18 mouse cellular contexts compared by ENCODE assay signal in genomic region chr4:63236235-63236634, GRCm38 (mm10). TPM values are rescaled to one million over a fixed set of nuclear protein-coding genes. Genes with fewer than 3 reads are reported as not detected.
DNase-seq lines count a peak whose midpoint lies in the region; ATAC-seq and TF ChIP-seq lines count a peak whose summit lies in the region.
"Had no signal": no experiment of that assay in that cellular context is flagged by ENCODE, and none has a peak within 500 bp of the region (broad histone marks: within the 10 kb centered on the region; RNA-seq: fewer than 3 reads in every experiment).

No protein-coding gene starts in this region.

- no peak overlapping the region for H3K4me3 ChIP-seq in midbrain, embryonic 11.5 days (ENCODE audit: low read depth, low read length)
- H3K4me3 ChIP-seq in midbrain, embryonic 16.5 days (ENCODE audit: low read depth, low read length) = no peak overlapping the region
- no peak overlapping the region for H3K4me3 ChIP-seq in liver, postnatal 0 days (ENCODE audit: low read depth, low read length)
- H3K4me3 ChIP-seq in hindbrain, embryonic 13.5 days = no peak overlapping the region
- H3K4me3 ChIP-seq: heart, embryonic 12.5 days; midbrain, embryonic 15.5 days; neural tube, embryonic 12.5 days had no signal

- 0 out of 2 replicates have a peak, but pooled peaks have one; percentile 36 for ATAC-seq in midbrain, embryonic 11.5 days (ENCODE audit: low FRiP score)
- ATAC-seq in midbrain, embryonic 16.5 days = no peak
- peak; percentile 96 for ATAC-seq in liver, postnatal 0 days
- ATAC-seq in hindbrain, embryonic 13.5 days (ENCODE audit: low FRiP score) = no peak
- ATAC-seq: forebrain, embryonic 16.5 days; midbrain, embryonic 15.5 days had no signal

- peak; percentile 70; the same call in 1 of the 2 replicates for TF ChIP-seq EP300 in liver, postnatal 0 days (IDR thresholded peaks at IDR 0.05; ENCODE audit: low read depth)

- TF ChIP-seq CTCF in liver, postnatal 0 days (IDR thresholded peaks at IDR 0.05; ENCODE audit: low read depth) = no peak

- no peaks in the 10 kb centered on the region for H3K27me3 ChIP-seq in midbrain, embryonic 11.5 days (ENCODE audit: control insufficient read depth, insufficient read depth, low read length)
- no peaks in the 10 kb centered on the region for H3K27me3 ChIP-seq in midbrain, embryonic 16.5 days (ENCODE audit: control insufficient read depth, insufficient read depth, low read depth, low read length)
- no peaks in the 10 kb centered on the region for H3K27me3 ChIP-seq in liver, postnatal 0 days (ENCODE audit: insufficient read depth, low read length)
- H3K27me3 ChIP-seq in hindbrain, embryonic 13.5 days = no peaks in the 10 kb centered on the region
- H3K27me3 ChIP-seq: heart, embryonic 12.5 days; midbrain, embryonic 15.5 days; neural tube, embryonic 12.5 days had no signal

- no peaks in the 10 kb centered on the region for H3K4me1 ChIP-seq in midbrain, embryonic 11.5 days (ENCODE audit: control insufficient read depth, insufficient read depth, low read length)
- peaks cover 7% of the 10 kb centered on the region for H3K4me1 ChIP-seq in midbrain, embryonic 16.5 days (ENCODE audit: control insufficient read depth, insufficient read depth, low read length)
- H3K4me1 ChIP-seq in liver, postnatal 0 days (ENCODE audit: insufficient read depth) = peaks cover 24% of the 10 kb centered on the region
- peaks cover 26% of the 10 kb centered on the region for H3K4me1 ChIP-seq in hindbrain, embryonic 13.5 days (replicated peaks)

- no peak overlapping the region for H3K4me2 ChIP-seq in midbrain, embryonic 11.5 days
- H3K4me2 ChIP-seq in midbrain, embryonic 16.5 days (ENCODE audit: low read length) = no peak overlapping the region
- H3K4me2 ChIP-seq in liver, postnatal 0 days (ENCODE audit: low read depth, low read length) = no peak overlapping the region
- no peak overlapping the region for H3K4me2 ChIP-seq in hindbrain, embryonic 13.5 days
- H3K4me2 ChIP-seq: heart, embryonic 12.5 days; midbrain, embryonic 15.5 days; neural tube, embryonic 12.5 days had no signal

- no peak overlapping the region for H3K9ac ChIP-seq in midbrain, embryonic 11.5 days (ENCODE audit: low read length)
- no peak overlapping the region for H3K9ac ChIP-seq in midbrain, embryonic 16.5 days (ENCODE audit: low read depth, low read length)
- no peak overlapping the region for H3K9ac ChIP-seq in liver, postnatal 0 days (replicated peaks)
- no peak overlapping the region for H3K9ac ChIP-seq in hindbrain, embryonic 13.5 days
- H3K9ac ChIP-seq: heart, embryonic 12.5 days; midbrain, embryonic 15.5 days; neural tube, embryonic 12.5 days had no signal

- H3K9me3 ChIP-seq in midbrain, embryonic 11.5 days (ENCODE audit: control insufficient read depth, low read length) = no peaks in the 10 kb centered on the region
- peaks cover 6% of the 10 kb centered on the region; the same call in 1 of the 2 replicates for H3K9me3 ChIP-seq in midbrain, embryonic 16.5 days (replicated peaks; ENCODE audit: control insufficient read depth, low read length, poor library complexity, severe bottlenecking)
- no peaks in the 10 kb centered on the region for H3K9me3 ChIP-seq in liver, postnatal 0 days (ENCODE audit: low read length)
- no peaks in the 10 kb centered on the region for H3K9me3 ChIP-seq in hindbrain, embryonic 13.5 days
- H3K9me3 ChIP-seq: heart, embryonic 12.5 days; neural tube, embryonic 12.5 days had no signal

- intact Hi-C loops in left cerebral cortex, postnatal 14 days (cut with DNase I) = no loop called here

- H3K27ac ChIP-seq in midbrain, embryonic 11.5 days (ENCODE audit: low read depth, low read length) = no peak overlapping the region
- no peak overlapping the region for H3K27ac ChIP-seq in midbrain, embryonic 16.5 days (ENCODE audit: low read length)
- peak overlapping the region; percentile 86 for H3K27ac ChIP-seq in liver, postnatal 0 days (ENCODE audit: low read depth)
- no peak overlapping the region for H3K27ac ChIP-seq in hindbrain, embryonic 13.5 days
- H3K27ac ChIP-seq: macrophage; midbrain, embryonic 15.5 days; neural tube, embryonic 12.5 days had no signal

- no peaks in the 10 kb centered on the region; the same call in 1 of the 2 replicates for H3K36me3 ChIP-seq in midbrain, embryonic 11.5 days (ENCODE audit: control insufficient read depth, insufficient read depth, low read length)
- H3K36me3 ChIP-seq in midbrain, embryonic 16.5 days (ENCODE audit: control insufficient read depth, insufficient read depth, low read length) = no peaks in the 10 kb centered on the region
- H3K36me3 ChIP-seq in liver, postnatal 0 days (replicated peaks; ENCODE audit: insufficient read depth, low read length) = no peaks in the 10 kb centered on the region
- no peaks in the 10 kb centered on the region for H3K36me3 ChIP-seq in hindbrain, embryonic 13.5 days
- H3K36me3 ChIP-seq: heart, embryonic 12.5 days; midbrain, embryonic 15.5 days; neural tube, embryonic 12.5 days had no signal

- DNase-seq in midbrain, embryonic 11.5 days (ENCODE audit: low spot score, missing footprints) = no peak
- peak; percentile 92 to 93 for DNase-seq in kidney, adult 8-10 months
- DNase-seq in kidney, postnatal 4 days = peak; percentile 66 to 74
- DNase-seq in liver, postnatal 0 days = peak; percentile 78
- no peak for DNase-seq in frontal cortex, postnatal 10 days (ENCODE audit: low spot score in 2 of 2)
- DNase-seq in left cerebral cortex, postnatal 14 days (ENCODE audit: low spot score in 2 of 2) = no peak
- DNase-seq: embryo, embryonic 11 days; gastrocnemius, postnatal 10 days; heart, postnatal 4 days; right cerebral cortex, postnatal 4 days; thymus, postnatal 25 days had no signal

- WGBS in midbrain, embryonic 11.5 days = 67% methylated on average over 2 of the region's 2 CpGs
- WGBS in midbrain, embryonic 16.5 days = 51% methylated on average over 2 of the region's 2 CpGs
- WGBS in liver, postnatal 0 days (ENCODE audit: insufficient replicate concordance) = 51% methylated on average over 2 of the region's 2 CpGs
- 61% methylated on average over 2 of the region's 2 CpGs for WGBS in hindbrain, embryonic 13.5 days

RNA-seq across cellular contexts. Expression of gene Col27a1, which starts 22.4 kb away (rescaled TPM):
- polyA plus RNA-seq in midbrain, embryonic 11.5 days (2014; fragmentation: Nextera tagmentation; extraction: Ambion mirVana) = 1.9 and 2.3 TPM in 2 replicates
- 1.6 TPM in 2 replicates for polyA plus RNA-seq in midbrain, embryonic 16.5 days (2015; fragmentation: Nextera tagmentation; extraction: Ambion mirVana)
- polyA plus RNA-seq in liver, postnatal 0 days (2015; fragmentation: Nextera tagmentation; extraction: Ambion mirVana) = 2.1 and 2.8 TPM in 2 replicates
- total RNA-seq in left cerebral cortex, postnatal 14 days (2021) = 1 to 10 TPM; 3.1 to 3.4 TPM
- polyA plus RNA-seq in hindbrain, embryonic 13.5 days (2015; fragmentation: Nextera tagmentation; extraction: Ambion mirVana) = 2.1 and 2.4 TPM in 2 replicates

Comparison
In these comparisons a context has a peak if more than half of its experiments do, and no peak if none do; other contexts are left out.
1. ATAC-seq: peak in midbrain, embryonic 11.5 days (single experiment) and liver, postnatal 0 days (single experiment); none in midbrain, embryonic 16.5 days (single experiment) and hindbrain, embryonic 13.5 days (single experiment).
2. DNase-seq: peak in kidney, adult 8-10 months (2 of 2), kidney, postnatal 4 days (2 of 2) and liver, postnatal 0 days (single experiment); none in midbrain, embryonic 11.5 days (single experiment), frontal cortex, postnatal 10 days (0 of 2) and left cerebral cortex, postnatal 14 days (0 of 2).